Mouse (Mus musculus): ENCODE data around the gene Nuak2. TPM values are rescaled to one million over a fixed set of nuclear protein-coding genes. Genes with fewer than 3 reads are reported as not detected.

The Nuak2 gene
- polyA plus RNA-seq, 1 experiment = 2.9 TPM

- no peak overlapping the region for H3K4me3 ChIP-seq (replicated peaks; ENCODE audit: insufficient read depth, low read depth, low read length)
- WGBS = 93% methylated on average over 10 of the region's 10 CpGs
- DNase-seq = no peak
- no peaks in the 10 kb centered on the region for H3K27me3 ChIP-seq (ENCODE audit: control insufficient read depth, insufficient read depth, low read length)
- no peak overlapping the region for H3K27ac ChIP-seq (ENCODE audit: insufficient read depth, low read length)
- TF ChIP-seq CTCF (IDR thresholded peaks at IDR 0.05; ENCODE audit: borderline replicate concordance, insufficient read depth, low read depth, low read length) (no peak), POLR2A (IDR thresholded peaks at IDR 0.05; ENCODE audit: borderline replicate concordance, insufficient read depth, low read length) (no peak)
- peaks cover 4% of the 10 kb centered on the region; the same call in 1 of the 2 replicates for H3K4me1 ChIP-seq (ENCODE audit: control insufficient read depth, insufficient read depth, low read length)
Observed at GRCm38 (mm10) chr1:132311174-132311859, 4.6 kb upstream of the Nuak2 start.

- no peak for DNase-seq
Observed at GRCm38 (mm10) chr1:132312043-132312442, 3.9 kb upstream of the Nuak2 start.

GRCm38 (mm10) chr1:132312703-132313102 lies 3.2 kb upstream of the Nuak2 start:
- peak; percentile 60 to 61 for DNase-seq
- Histone ChIP-seq H3K27ac (ENCODE audit: insufficient read depth, low read length) (no peak overlapping the region), H3K27me3 (ENCODE audit: control insufficient read depth, insufficient read depth, low read length) (no peaks in the 10 kb centered on the region), H3K4me1 (ENCODE audit: control insufficient read depth, insufficient read depth, low read length) (peaks cover 4% of the 10 kb centered on the region; the same call in 1 of the 2 replicates), H3K4me3 (replicated peaks; ENCODE audit: insufficient read depth, low read depth, low read length) (no peak overlapping the region)
- peak; percentile 56; the same call in 1 of the 2 replicates for TF ChIP-seq CTCF (IDR thresholded peaks at IDR 0.05; ENCODE audit: borderline replicate concordance, insufficient read depth, low read depth, low read length)
- TF ChIP-seq POLR2A (IDR thresholded peaks at IDR 0.05; ENCODE audit: borderline replicate concordance, insufficient read depth, low read length) = no peak
- 59% methylated on average over 3 of the region's 3 CpGs for WGBS

More at GRCm38 (mm10) chr1:132312043-132312442, 3.9 kb upstream of the Nuak2 start:
- TF ChIP-seq CTCF (IDR thresholded peaks at IDR 0.05; ENCODE audit: borderline replicate concordance, insufficient read depth, low read depth, low read length) (no peak), POLR2A (IDR thresholded peaks at IDR 0.05; ENCODE audit: borderline replicate concordance, insufficient read depth, low read length) (no peak)
- no peaks in the 10 kb centered on the region for H3K27me3 ChIP-seq (ENCODE audit: control insufficient read depth, insufficient read depth, low read length)
- no peak overlapping the region for H3K27ac ChIP-seq (ENCODE audit: insufficient read depth, low read length)
- no peak overlapping the region for H3K4me3 ChIP-seq (replicated peaks; ENCODE audit: insufficient read depth, low read depth, low read length)
- peaks cover 4% of the 10 kb centered on the region; the same call in 1 of the 2 replicates for H3K4me1 ChIP-seq (ENCODE audit: control insufficient read depth, insufficient read depth, low read length)
- 3% methylated on average over 2 of the region's 2 CpGs for WGBS

GRCm38 (mm10) chr1:132316625-132316994 lies 684 bp downstream of the Nuak2 start:
- Histone ChIP-seq H3K27me3 (ENCODE audit: control insufficient read depth, insufficient read depth, low read length) (no peaks in the 10 kb centered on the region), H3K27ac (ENCODE audit: insufficient read depth, low read length) (no peak overlapping the region), H3K4me1 (ENCODE audit: control insufficient read depth, insufficient read depth, low read length) (peaks cover 16% of the 10 kb centered on the region), H3K4me3 (replicated peaks; ENCODE audit: insufficient read depth, low read depth, low read length) (peak overlapping the region; percentile 50)
- 68% methylated on average over 7 of the region's 7 CpGs for WGBS
- no peak for TF ChIP-seq CTCF (IDR thresholded peaks at IDR 0.05; ENCODE audit: borderline replicate concordance, insufficient read depth, low read depth, low read length)
- no peak for TF ChIP-seq POLR2A (IDR thresholded peaks at IDR 0.05; ENCODE audit: borderline replicate concordance, insufficient read depth, low read length)
- no peak for DNase-seq

- no peak for DNase-seq
- WGBS = 83% methylated on average over 4 of the region's 4 CpGs
- TF ChIP-seq CTCF (IDR thresholded peaks at IDR 0.05; ENCODE audit: borderline replicate concordance, insufficient read depth, low read depth, low read length) (no peak), POLR2A (IDR thresholded peaks at IDR 0.05; ENCODE audit: borderline replicate concordance, insufficient read depth, low read length) (no peak)
- Histone ChIP-seq H3K27me3 (ENCODE audit: control insufficient read depth, insufficient read depth, low read length) (no peaks in the 10 kb centered on the region), H3K27ac (ENCODE audit: insufficient read depth, low read length) (no peak overlapping the region), H3K4me3 (replicated peaks; ENCODE audit: insufficient read depth, low read depth, low read length) (no peak overlapping the region), H3K4me1 (ENCODE audit: control insufficient read depth, insufficient read depth, low read length) (peaks cover 12% of the 10 kb centered on the region)
Observed at GRCm38 (mm10) chr1:132317413-132317812, 1.5 kb downstream of the Nuak2 start.

DNA sequence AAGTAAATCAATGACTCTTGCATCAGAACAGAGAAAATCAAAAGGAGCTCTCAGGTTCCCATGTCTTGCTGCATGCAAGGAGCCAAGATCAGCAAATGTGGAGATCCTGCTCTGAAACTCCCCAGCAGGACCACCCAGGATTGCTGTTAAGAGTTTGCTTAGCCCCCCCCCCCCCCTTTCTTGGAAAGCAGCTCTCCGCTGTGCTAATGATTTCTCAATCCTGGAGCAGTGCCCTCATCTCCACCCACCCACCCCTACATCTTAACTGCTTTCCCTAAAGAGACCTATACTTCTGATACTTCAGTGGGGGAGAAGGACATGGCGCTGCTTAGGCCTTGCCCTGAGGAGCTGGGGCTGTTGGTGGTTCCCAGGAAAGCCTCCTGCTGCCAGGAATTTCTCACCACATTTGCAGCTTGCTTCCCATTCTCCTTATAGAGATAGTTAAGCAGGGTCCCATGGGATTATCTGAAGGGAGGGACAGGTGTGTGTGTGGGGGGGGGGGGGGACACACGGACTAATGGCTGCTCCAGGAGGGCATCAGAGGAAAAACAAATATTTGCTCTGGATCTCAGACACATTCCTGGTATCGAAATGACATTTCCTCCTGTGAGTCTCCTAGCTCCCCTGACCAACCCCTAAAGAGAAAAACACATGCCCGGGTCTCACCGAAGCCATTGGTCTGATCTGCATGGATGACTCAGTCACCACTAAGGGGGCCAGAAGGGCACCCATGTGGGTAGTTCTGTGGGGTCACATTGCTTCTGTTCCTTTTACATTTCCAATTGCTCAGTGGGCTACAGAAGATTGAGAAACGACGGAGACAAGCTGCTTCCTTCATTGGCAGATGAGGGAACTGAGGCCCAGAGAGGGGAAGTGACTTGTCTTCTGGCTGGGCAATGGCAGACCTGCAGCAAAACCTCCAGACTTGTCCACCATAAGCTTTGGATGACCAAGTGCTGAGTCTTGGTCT lies 2.3 kb downstream of the Nuak2 start:
- H3K27ac ChIP-seq (ENCODE audit: insufficient read depth, low read length) = no peak overlapping the region
- H3K4me3 ChIP-seq (replicated peaks; ENCODE audit: insufficient read depth, low read depth, low read length) = no peak overlapping the region
- peaks cover 12% of the 10 kb centered on the region for H3K4me1 ChIP-seq (ENCODE audit: control insufficient read depth, insufficient read depth, low read length)
- TF ChIP-seq CTCF (IDR thresholded peaks at IDR 0.05; ENCODE audit: borderline replicate concordance, insufficient read depth, low read depth, low read length) = no peak
- TF ChIP-seq POLR2A (IDR thresholded peaks at IDR 0.05; ENCODE audit: borderline replicate concordance, insufficient read depth, low read length) = no peak
- WGBS = 80% methylated on average over 8 of the region's 8 CpGs
- H3K27me3 ChIP-seq (ENCODE audit: control insufficient read depth, insufficient read depth, low read length) = no peaks in the 10 kb centered on the region
- DNase-seq = no peak

DNA sequence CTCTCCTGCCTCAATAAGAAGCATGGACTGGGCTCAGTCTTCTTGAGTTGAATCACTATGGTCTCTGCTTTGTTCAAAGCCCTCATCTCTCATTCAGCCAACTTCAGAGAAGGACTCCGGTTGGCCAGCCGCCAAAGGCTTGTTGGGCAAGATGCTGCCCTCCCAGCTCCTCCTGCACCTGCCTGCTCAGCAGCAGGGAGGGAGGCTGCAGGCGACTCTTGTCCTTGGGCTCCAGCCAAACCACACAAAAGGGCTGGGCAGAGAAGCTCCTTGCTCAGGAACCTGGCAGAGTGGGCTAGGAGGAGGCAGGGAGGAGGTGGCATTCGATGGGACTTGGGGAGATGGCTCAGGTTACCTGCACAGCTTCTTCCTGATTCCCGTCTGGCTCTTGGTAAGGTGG lies 3.3 kb downstream of the Nuak2 start:
- Histone ChIP-seq H3K4me1 (ENCODE audit: control insufficient read depth, insufficient read depth, low read length) (peaks cover 12% of the 10 kb centered on the region), H3K27ac (ENCODE audit: insufficient read depth, low read length) (no peak overlapping the region), H3K4me3 (replicated peaks; ENCODE audit: insufficient read depth, low read depth, low read length) (peak overlapping the region; percentile 1), H3K27me3 (ENCODE audit: control insufficient read depth, insufficient read depth, low read length) (no peaks in the 10 kb centered on the region)
- WGBS = 5% methylated on average over 5 of the region's 5 CpGs
- no peak for TF ChIP-seq CTCF (IDR thresholded peaks at IDR 0.05; ENCODE audit: borderline replicate concordance, insufficient read depth, low read depth, low read length)
- TF ChIP-seq POLR2A (IDR thresholded peaks at IDR 0.05; ENCODE audit: borderline replicate concordance, insufficient read depth, low read length) = no peak
- DNase-seq = peak; percentile 78 to 84

Measured in cerebellum, adult 2 months (tissue).